Mouse (Mus musculus) heart, embryonic 14.5 days (tissue): ENCODE measurements around the gene Fzr1. TPM values are rescaled to one million over a fixed set of nuclear protein-coding genes. Genes with fewer than 3 reads are reported as not detected.

Source experiments
- ATAC-seq: fragments of 200-750 bp; cut with Nextera tagmentation; 2 replicates; pipeline ENCODE4 v1.8.0; 2017; ENCODE audit warnings: low read depth, moderate TSS enrichment; ENCODE audit not compliant: insufficient number of reproducible peaks, insufficient read depth, low FRiP score
- H3K27ac ChIP-seq, 2 experiments: fragments of 200-500 bp in 1 of 2; fragments of 300-500 bp in 1 of 2; sonication (generic) in 1 of 2; replicated peaks in 1 of 2; 2 replicates each; pipeline ENCODE4 v1.5.1; 2012 to 2014; ENCODE audit warnings: low read depth in 2 of 2, low read length in 2 of 2, control low read depth in 1 of 2, mild to moderate bottlenecking in 1 of 2, mixed read lengths in 1 of 2; ENCODE audit not compliant: control insufficient read depth in 1 of 2, insufficient read depth in 1 of 2
- H3K27me3 ChIP-seq: fragments of 300-500 bp; sonication (generic); 2 replicates; pipeline ENCODE4 v1.6.1; 2014; ENCODE audit warnings: mild to moderate bottlenecking, low read length, control low read depth; ENCODE audit not compliant: control insufficient read depth, insufficient read depth
- H3K36me3 ChIP-seq: fragments of 300-500 bp; sonication (generic); 2 replicates; pipeline ENCODE4 v1.6.1; 2014; ENCODE audit warnings: mild to moderate bottlenecking, control low read depth, low read length, mixed read lengths; ENCODE audit not compliant: control insufficient read depth, insufficient read depth
- H3K4me1 ChIP-seq, 2 experiments: fragments of 200-500 bp in 1 of 2; fragments of 300-500 bp in 1 of 2; sonication (generic) in 1 of 2; 2 replicates each; pipeline ENCODE4 v1.6.1; 2012 to 2014; ENCODE audit warnings: low read length in 2 of 2, control low read depth in 1 of 2, mixed read lengths in 1 of 2; ENCODE audit not compliant: control insufficient read depth in 2 of 2, insufficient read depth in 2 of 2
- H3K4me2 ChIP-seq: fragments of 300-500 bp; sonication (generic); 2 replicates; pipeline ENCODE4 v1.6.1; 2014; ENCODE audit warnings: mild to moderate bottlenecking, low read length
- H3K4me3 ChIP-seq, 2 experiments: fragments of 200-500 bp in 1 of 2; fragments of 300-500 bp in 1 of 2; sonication (generic) in 1 of 2; 2 replicates each; pipeline ENCODE4 v1.5.1; 2012 to 2014; ENCODE audit warnings: low read length in 2 of 2, mild to moderate bottlenecking in 2 of 2, control low read depth in 1 of 2, low read depth in 1 of 2, moderate library complexity in 1 of 2; ENCODE audit not compliant: control insufficient read depth in 1 of 2, insufficient read depth in 1 of 2
- H3K9ac ChIP-seq: fragments of 300-500 bp; sonication (generic); 2 replicates; pipeline ENCODE4 v1.6.1; 2014; ENCODE audit warnings: mild to moderate bottlenecking, low read length
- H3K9me3 ChIP-seq: fragments of 300-500 bp; sonication (generic); 2 replicates; pipeline ENCODE4 v1.6.1; 2016; ENCODE audit warnings: low read length, control low read depth; ENCODE audit not compliant: control insufficient read depth
- WGBS: fragments of 180-500 bp; shearing (Covaris S2); extraction: QIAGEN DNeasy Blood & Tissue Kit; methylation state at CpG from one replicate; pipeline ENCODE4 v1.1.7; 2014; 5-methylcytosine and 5-hydroxymethylcytosine counted together
- polyA plus RNA-seq: library from polyadenylated mRNA; unstranded; fragments of >200 nt; fragmentation: Nextera tagmentation; extraction: Ambion mirVana; gene quantifications from 2 replicates; pipeline ENCODE4 v1.2.1, GENCODE M21; 2014

Gene Fzr1
- polyA plus RNA-seq, 1 experiment from 2014 or later: 64.6 TPM

DNA sequence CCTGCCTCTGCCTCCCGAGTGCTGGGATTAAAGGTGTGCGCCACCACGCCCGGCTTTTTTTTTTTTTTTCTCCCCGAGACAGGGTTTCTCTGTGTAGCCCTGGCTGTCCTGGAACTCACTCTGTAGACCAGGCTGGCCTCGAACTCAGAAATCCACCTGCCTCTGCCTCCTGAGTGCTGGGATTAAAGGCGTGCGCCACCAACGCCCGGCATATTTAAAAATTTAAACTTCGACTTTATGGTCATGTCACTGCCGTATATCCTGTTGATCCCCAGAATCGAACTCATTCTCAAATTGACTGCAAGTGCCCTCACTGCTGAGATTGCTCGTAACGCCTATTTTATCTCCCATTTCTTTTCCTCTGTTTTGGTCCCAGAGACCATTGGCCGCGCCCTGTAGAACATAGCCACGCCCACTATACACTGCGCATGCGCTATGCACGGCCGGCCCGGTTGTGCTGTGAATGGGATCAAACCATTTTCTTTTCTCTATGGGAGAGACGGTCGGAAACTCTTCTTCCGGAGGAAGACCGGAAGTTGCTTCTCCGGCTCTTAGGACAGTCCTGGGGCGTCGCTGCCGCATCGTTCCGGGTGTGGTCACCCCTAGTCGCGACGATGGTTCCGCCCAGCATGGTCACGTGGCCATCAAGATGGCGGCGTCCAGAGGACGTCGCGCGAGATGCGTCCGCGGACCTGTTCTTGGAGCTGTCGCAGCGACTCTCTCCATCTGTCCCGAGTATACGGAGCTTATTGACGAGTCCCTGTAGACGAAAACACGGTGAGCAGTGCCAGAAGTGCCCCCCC is 5.7 kb upstream of the Fzr1 start, which contains the start of the genes Dohh and Gm48551:
Gene Dohh (plus strand): TSS at position 627 of the 803 bp plus-strand sequence.
Gene Gm48551 (plus strand): TSS at position 665 of the 803 bp plus-strand sequence.
- 7% methylated on average over 53 of the region's 54 CpGs for WGBS

DNA sequence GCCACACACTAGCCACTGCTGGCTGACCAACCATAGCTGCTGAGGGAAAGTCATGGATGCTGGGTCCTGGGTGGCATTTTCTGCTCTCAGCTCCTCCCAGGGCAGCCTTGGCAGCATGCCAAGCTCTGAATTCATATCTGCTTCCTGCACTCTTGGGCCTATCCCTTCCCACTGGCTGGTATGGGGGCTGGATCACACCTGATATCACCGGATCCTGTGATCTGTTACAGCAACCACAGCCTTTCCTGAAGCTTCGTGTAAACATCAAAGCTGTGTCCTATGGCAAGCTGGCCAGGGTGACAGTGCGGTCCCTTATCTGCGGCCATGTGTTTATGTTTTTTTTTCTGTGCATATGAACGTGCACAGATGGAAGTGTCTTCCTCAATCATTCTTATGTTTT is 3.7 kb upstream of the Fzr1 start:
- H3K4me1 ChIP-seq: peaks cover 20 to 27% of the 10 kb centered on the region in 2 experiments
- H3K27ac ChIP-seq: peak overlapping the region; percentile 14 to 24
- no peak overlapping the region for H3K4me2 ChIP-seq
- WGBS: 29% methylated on average over 5 of the region's 5 CpGs
- H3K36me3 ChIP-seq: peaks cover 14% of the 10 kb centered on the region
- no peak for ATAC-seq
- H3K27me3 ChIP-seq: no peaks in the 10 kb centered on the region
- H3K4me3 ChIP-seq: no peak overlapping the region
- H3K9ac ChIP-seq: peak overlapping the region; percentile 10; the same call in 1 of the 2 replicates
- no peaks in the 10 kb centered on the region for H3K9me3 ChIP-seq

More for the DNA sequence above, 5.7 kb upstream of the Fzr1 start, which contains the start of the genes Dohh and Gm48551:
- H3K27ac ChIP-seq: peak within 1 kb of the TSS; percentile 72 to 86
- peak within 1 kb of the TSS; percentile 93 for H3K9ac ChIP-seq
- peak within 1 kb of the TSS; percentile 70 to 92 for H3K4me3 ChIP-seq
- peaks cover 33% of the 10 kb centered on the region for H3K36me3 ChIP-seq
- H3K4me2 ChIP-seq: peak within 1 kb of the TSS; percentile 89
- peaks cover 15 to 20% of the 10 kb centered on the region in 2 experiments for H3K4me1 ChIP-seq
- H3K27me3 ChIP-seq: no peaks in the 10 kb centered on the region
- H3K9me3 ChIP-seq: no peaks in the 10 kb centered on the region
- peak; percentile 90 for ATAC-seq

- Histone ChIP-seq H3K36me3 (peaks cover 14% of the 10 kb centered on the region), H3K9me3 (no peaks in the 10 kb centered on the region), H3K4me2 (no peak overlapping the region), H3K4me3 (no peak overlapping the region), H3K27ac (no peak overlapping the region; a peak in 1 of 4 replicates), H3K27me3 (no peaks in the 10 kb centered on the region), H3K4me1 (peaks cover 21 to 30% of the 10 kb centered on the region in 2 experiments), H3K9ac (no peak overlapping the region)
- 86% methylated on average over 6 of the region's 6 CpGs for WGBS
- ATAC-seq: no peak
Measured at GRCm38 (mm10) chr10:81379809-81380378, 1.6 kb upstream of the Fzr1 start.

- WGBS: 62% methylated on average over 3 of the region's 3 CpGs
Measured at GRCm38 (mm10) chr10:81379183-81379553, 852 bp upstream of the Fzr1 start.

DNA sequence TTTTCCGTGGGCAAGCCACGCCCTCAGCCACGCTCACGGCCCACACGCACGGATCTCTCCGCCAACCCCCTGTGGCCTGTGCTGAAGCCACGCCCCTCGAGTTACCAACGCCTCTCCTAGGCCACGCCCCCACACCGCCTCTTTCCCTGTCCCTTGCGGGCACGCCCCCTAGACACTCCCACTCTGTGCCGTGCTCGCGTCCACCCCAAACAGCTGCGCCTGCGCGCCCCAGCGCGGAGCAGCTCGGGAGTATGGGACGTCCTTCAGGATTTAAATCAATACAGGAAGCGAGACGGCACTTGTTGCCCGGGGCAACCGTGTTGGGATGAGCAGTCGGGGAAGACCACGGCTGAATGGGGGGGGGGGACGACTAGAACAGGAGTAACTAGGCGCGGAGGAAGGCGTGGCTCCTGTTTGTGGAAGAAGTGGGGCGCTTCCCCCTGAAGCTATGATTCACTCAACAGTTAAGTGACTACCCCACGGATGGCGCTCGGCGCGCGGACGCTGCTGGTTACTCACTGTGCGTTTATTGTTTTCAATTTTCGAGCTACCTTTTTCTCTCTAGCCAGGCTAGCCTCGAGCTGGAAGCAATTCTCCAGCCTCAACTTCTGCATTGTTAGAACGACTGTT is 352 bp upstream of the Fzr1 start:
- H3K27ac ChIP-seq: peak overlapping the region; percentile 74 to 76
- peaks cover 25% of the 10 kb centered on the region for H3K36me3 ChIP-seq
- H3K4me2 ChIP-seq: peak overlapping the region; percentile 78
- H3K4me1 ChIP-seq: peaks cover 20 to 29% of the 10 kb centered on the region in 2 experiments
- WGBS: under 1% methylated on average over 46 of the region's 46 CpGs
- peak overlapping the region; percentile 71 to 87 for H3K4me3 ChIP-seq
- peak; percentile 93 for ATAC-seq
- H3K9me3 ChIP-seq: no peaks in the 10 kb centered on the region
- H3K27me3 ChIP-seq: no peaks in the 10 kb centered on the region
- peak overlapping the region; percentile 73 for H3K9ac ChIP-seq

More at GRCm38 (mm10) chr10:81379183-81379553, 852 bp upstream of the Fzr1 start:
- Histone ChIP-seq H3K9ac (peak overlapping the region; percentile 73), H3K9me3 (no peaks in the 10 kb centered on the region), H3K4me2 (peak overlapping the region; percentile 78), H3K4me1 (peaks cover 20 to 29% of the 10 kb centered on the region in 2 experiments), H3K4me3 (peak overlapping the region; percentile 67 to 71), H3K36me3 (peaks cover 20% of the 10 kb centered on the region), H3K27ac (peak overlapping the region; percentile 74 to 76), H3K27me3 (no peaks in the 10 kb centered on the region)
- no peak for ATAC-seq

GRCm38 (mm10) chr10:81377362-81377664 is 1.0 kb downstream of the Fzr1 start:
- Histone ChIP-seq H3K9ac (peak overlapping the region; percentile 95), H3K36me3 (peaks cover 39% of the 10 kb centered on the region), H3K4me3 (peak overlapping the region; percentile 71 to 87), H3K4me1 (peaks cover 18 to 26% of the 10 kb centered on the region in 2 experiments), H3K9me3 (no peaks in the 10 kb centered on the region), H3K27ac (peak overlapping the region; percentile 38 to 70), H3K4me2 (peak overlapping the region; percentile 77), H3K27me3 (no peaks in the 10 kb centered on the region)
- WGBS: 49% methylated on average over 2 of the region's 2 CpGs
- ATAC-seq: no peak

- Histone ChIP-seq H3K27ac (peak overlapping the region in 1 of 2 experiments; percentile 41; a peak in 2 of 4 replicates), H3K27me3 (no peaks in the 10 kb centered on the region), H3K4me2 (peak overlapping the region; percentile 77), H3K9ac (peak overlapping the region; percentile 95), H3K36me3 (peaks cover 42% of the 10 kb centered on the region), H3K4me1 (peaks cover 13 to 21% of the 10 kb centered on the region in 2 experiments), H3K9me3 (no peaks in the 10 kb centered on the region), H3K4me3 (peak overlapping the region; percentile 71 to 87)
- 39% methylated on average over 6 of the region's 6 CpGs for WGBS
- ATAC-seq: no peak
Measured at GRCm38 (mm10) chr10:81376561-81377361, 1.6 kb downstream of the Fzr1 start.
